Comparison of ENCODE assay signal across 1 mouse cellular context in the genomic region with DNA sequence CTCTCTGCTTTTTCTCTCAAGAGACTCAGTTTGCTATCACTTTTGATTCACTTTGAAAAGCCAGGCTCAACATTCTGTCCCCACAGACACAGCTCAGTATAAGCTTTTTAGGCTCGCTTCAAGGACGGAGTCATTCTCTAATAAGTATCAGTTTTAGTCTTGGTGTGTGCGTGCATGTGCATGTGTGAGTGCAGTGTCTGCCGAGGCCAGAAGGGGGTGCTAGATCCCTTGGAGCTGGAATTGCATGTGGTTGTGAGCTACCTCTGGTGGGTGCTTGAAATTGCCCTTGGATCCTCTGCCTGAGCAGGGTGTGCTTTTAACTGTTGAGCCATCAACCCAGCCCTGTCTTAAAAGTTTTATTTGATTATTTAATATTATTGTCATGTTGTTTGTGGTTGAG.
TF ChIP-seq lines count a peak whose summit lies in the region.

No protein-coding gene starts in this region.

TF ChIP-seq in ES-E14, 5 proteins besides CTCF, POLR2A, EP300 and RAD21:
- no peak for TF ChIP-seq ZC3H11A (IDR thresholded peaks at IDR 0.05; ENCODE audit: borderline replicate concordance, low read depth, low read length)
- TF ChIP-seq ZNF384 (IDR thresholded peaks at IDR 0.05; ENCODE audit: low read depth, low read length) = no peak
- no peak for TF ChIP-seq CHD2 (IDR thresholded peaks at IDR 0.05; ENCODE audit: low read depth, low read length)
- TF ChIP-seq HCFC1 (IDR thresholded peaks at IDR 0.05; ENCODE audit: borderline replicate concordance, insufficient read depth, low read length) = no peak
- no peak for TF ChIP-seq MAFK (IDR thresholded peaks at IDR 0.05; ENCODE audit: insufficient read depth, low read depth, low read length)
